Comparison of ENCODE assay signal across 8 mouse cellular contexts in the genomic region with DNA sequence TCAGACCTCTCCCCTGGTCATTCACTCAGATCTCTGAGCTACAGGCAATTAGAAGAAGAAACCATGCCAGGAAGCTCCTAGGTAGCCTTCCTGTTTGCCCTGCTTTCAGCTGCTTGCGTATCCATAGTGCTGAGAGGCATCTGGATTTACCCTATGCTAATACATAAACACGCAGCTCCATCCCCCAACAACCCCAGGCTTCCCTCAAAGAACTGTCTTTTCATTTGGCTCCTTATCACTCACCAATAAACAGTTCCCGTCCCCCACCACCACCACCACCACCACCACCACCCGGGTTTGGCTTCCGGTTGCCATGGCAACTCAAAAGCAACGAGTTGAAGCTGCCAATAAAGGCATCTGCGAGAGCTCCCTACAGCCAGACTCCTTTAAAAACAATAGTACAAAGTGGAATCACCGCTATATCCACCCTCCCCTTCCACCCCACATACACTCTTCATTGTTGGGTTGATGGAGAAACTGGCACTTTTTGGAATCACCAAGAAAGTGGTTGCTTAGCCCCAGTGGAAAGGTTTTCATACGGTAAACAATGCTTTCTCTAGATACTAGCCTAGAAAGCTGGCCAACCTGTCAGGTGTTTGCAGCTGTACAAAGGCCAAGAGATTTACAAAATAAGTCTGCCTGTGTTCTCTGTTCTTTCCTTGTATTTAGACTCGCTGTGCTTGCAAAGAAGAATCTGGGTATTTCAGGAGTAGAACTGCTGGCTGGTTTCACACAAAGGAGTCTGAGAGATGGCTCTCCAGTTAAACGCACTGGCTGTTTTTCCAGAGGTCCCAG. TPM values are rescaled to one million over a fixed set of nuclear protein-coding genes. Genes with fewer than 3 reads are reported as not detected.
DNase-seq lines count a peak whose midpoint lies in the region; ATAC-seq and TF ChIP-seq lines count a peak whose summit lies in the region.

No protein-coding gene starts in this region.

- ATAC-seq in liver, embryonic 15.5 days (ENCODE audit: insufficient read depth), result no peak
- ATAC-seq in neural tube, embryonic 11.5 days (ENCODE audit: insufficient read depth, low FRiP score, low TSS enrichment), result no peak

- H3K9ac ChIP-seq in liver, embryonic 15.5 days, result peak overlapping the region; percentile 29; the same call in 1 of the 2 replicates
- peak overlapping the region; percentile 9; the same call in 1 of the 2 replicates for H3K9ac ChIP-seq in neural tube, embryonic 11.5 days (ENCODE audit: low read length)

- TF ChIP-seq POLR2A in cortical plate, adult 2 months (IDR thresholded peaks at IDR 0.05; ENCODE audit: extremely low read depth, insufficient read depth, low read length), result no peak

- H3K4me3 ChIP-seq in cortical plate, adult 2 months (ENCODE audit: insufficient read depth, low read length), result peak overlapping the region; percentile 43
- H3K4me3 ChIP-seq in heart, embryonic 10.5 days, result peak overlapping the region; percentile 58
- H3K4me3 ChIP-seq in liver, embryonic 15.5 days (replicated peaks), result peak overlapping the region; percentile 34
- H3K4me3 ChIP-seq in neural tube, embryonic 11.5 days (ENCODE audit: low read depth, low read length), result peak overlapping the region; percentile 20

- DNase-seq in heart, adult 11 months, result peak; percentile 94
- no peak for DNase-seq in heart, adult 9 months (ENCODE audit: low spot score in 2 of 2)
- no peak for DNase-seq in heart, embryonic 10.5 days (ENCODE audit: low spot score)
- peak; percentile 27 for DNase-seq in kidney, postnatal 14 days
- peak; percentile 58 for DNase-seq in neural tube, embryonic 11.5 days (ENCODE audit: low spot score)
- no peak for DNase-seq in urinary bladder, postnatal 14 days (ENCODE audit: low spot score)

- no peaks in the 10 kb centered on the region for H3K36me3 ChIP-seq in heart, embryonic 10.5 days
- no peaks in the 10 kb centered on the region for H3K36me3 ChIP-seq in liver, embryonic 15.5 days (replicated peaks)
- no peaks in the 10 kb centered on the region for H3K36me3 ChIP-seq in neural tube, embryonic 11.5 days (ENCODE audit: control insufficient read depth, insufficient read depth, low read length)

- H3K9me3 ChIP-seq in heart, embryonic 10.5 days, result no peaks in the 10 kb centered on the region
- no peaks in the 10 kb centered on the region for H3K9me3 ChIP-seq in liver, embryonic 15.5 days (replicated peaks)
- no peaks in the 10 kb centered on the region for H3K9me3 ChIP-seq in neural tube, embryonic 11.5 days (ENCODE audit: control insufficient read depth, low read length)

- peak overlapping the region; percentile 61 for H3K4me2 ChIP-seq in liver, embryonic 15.5 days
- H3K4me2 ChIP-seq in neural tube, embryonic 11.5 days (ENCODE audit: low read depth), result peak overlapping the region; percentile 72

- no peaks in the 10 kb centered on the region for H3K27me3 ChIP-seq in heart, embryonic 10.5 days (ENCODE audit: insufficient read depth, poor library complexity, severe bottlenecking)
- H3K27me3 ChIP-seq in liver, embryonic 15.5 days, result peaks cover 24% of the 10 kb centered on the region
- H3K27me3 ChIP-seq in neural tube, embryonic 11.5 days (ENCODE audit: control insufficient read depth, insufficient read depth, low read length), result no peaks in the 10 kb centered on the region

- peak overlapping the region; percentile 80 for H3K27ac ChIP-seq in cortical plate, adult 2 months (ENCODE audit: insufficient read depth, low read length)
- no peak overlapping the region for H3K27ac ChIP-seq in heart, embryonic 10.5 days
- no peak overlapping the region for H3K27ac ChIP-seq in liver, embryonic 15.5 days (replicated peaks)
- H3K27ac ChIP-seq in neural tube, embryonic 11.5 days (ENCODE audit: low read depth, low read length), result no peak overlapping the region

- peaks cover 5% of the 10 kb centered on the region; the same call in 1 of the 2 replicates for H3K4me1 ChIP-seq in cortical plate, adult 2 months (ENCODE audit: control insufficient read depth, insufficient read depth, low read length)
- H3K4me1 ChIP-seq in heart, embryonic 10.5 days, result peaks cover 31% of the 10 kb centered on the region
- peaks cover 50% of the 10 kb centered on the region for H3K4me1 ChIP-seq in liver, embryonic 15.5 days (replicated peaks)
- H3K4me1 ChIP-seq in neural tube, embryonic 11.5 days (ENCODE audit: control insufficient read depth, insufficient read depth, low read length), result peaks cover 11% of the 10 kb centered on the region

- WGBS in heart, embryonic 10.5 days, result 13% methylated on average over 11 of the region's 11 CpGs
- 17% methylated on average over 11 of the region's 11 CpGs for WGBS in liver, embryonic 15.5 days (ENCODE audit: insufficient replicate concordance)
- 9% methylated on average over 11 of the region's 11 CpGs for WGBS in neural tube, embryonic 11.5 days

- no peak for TF ChIP-seq CTCF in cortical plate, adult 2 months (IDR thresholded peaks at IDR 0.05; ENCODE audit: extremely low read depth, insufficient read depth, low read length)

RNA-seq across cellular contexts. Expression of a gene that starts 17.6 kb away (rescaled TPM):
- 29.7 and 29.9 TPM in 2 replicates for polyA plus RNA-seq in cortical plate, adult 2 months (2012; rRNA removed)
- 10.9 and 12.8 TPM in 2 replicates for polyA plus RNA-seq in heart, embryonic 10.5 days (2016; fragmentation: Nextera tagmentation; extraction: Ambion mirVana)
- polyA plus RNA-seq in liver, embryonic 15.5 days (2015; fragmentation: Nextera tagmentation; extraction: Ambion mirVana), result 3.6 and 3.7 TPM in 2 replicates
- polyA plus RNA-seq in neural tube, embryonic 11.5 days (2014; fragmentation: Nextera tagmentation; extraction: Ambion mirVana), result 18.4 and 18.6 TPM in 2 replicates

Comparison
In these comparisons a context has a peak if more than half of its experiments do, and no peak if none do; other contexts are left out.
1. DNase-seq: peak in heart, adult 11 months (single experiment), kidney, postnatal 14 days (single experiment) and neural tube, embryonic 11.5 days (single experiment); none in heart, adult 9 months (0 of 2), heart, embryonic 10.5 days (single experiment) and urinary bladder, postnatal 14 days (single experiment).
2. Peak in every context shown above with its lines, with median percentiles within 50 percentile points of each other: H3K4me3 ChIP-seq.